Mouse (Mus musculus) spleen, postnatal 10 days (tissue): Measurements from ENCODE around the gene Dis3l.
"Not testable (repeated sequence)": the region's sequence is repeated elsewhere in the genome, so short reads cannot be mapped to it uniquely, and the experiment has no call there.

Experiments used
- DNase-seq, 2 experiments: peaks; one replicate each; pipeline ENCODE4 v3.0.0; 2021 to 2022; ENCODE audit warnings: low spot score in 2 of 2

Dis3l gene

DNA sequence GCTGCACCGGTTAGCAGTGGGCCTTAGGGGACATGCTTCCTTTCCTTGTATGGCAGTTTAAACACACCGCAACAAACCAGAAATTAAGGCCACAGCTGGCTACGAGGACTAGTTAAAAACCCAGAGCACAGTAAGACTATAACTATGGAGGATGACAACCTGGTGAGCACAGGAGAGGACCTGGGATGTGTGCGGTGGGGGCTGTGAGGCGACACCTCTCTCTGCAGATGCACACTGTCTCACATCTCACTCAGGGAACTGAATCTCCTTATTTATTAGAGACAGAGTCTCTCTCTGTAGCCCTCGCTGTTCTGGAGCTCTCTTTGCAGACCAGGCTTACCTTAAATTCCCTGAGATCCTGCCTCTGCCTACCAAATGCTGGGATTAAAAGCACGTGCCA lies 17.1 kb downstream of the Dis3l start:
- DNase-seq: no peak

DNA sequence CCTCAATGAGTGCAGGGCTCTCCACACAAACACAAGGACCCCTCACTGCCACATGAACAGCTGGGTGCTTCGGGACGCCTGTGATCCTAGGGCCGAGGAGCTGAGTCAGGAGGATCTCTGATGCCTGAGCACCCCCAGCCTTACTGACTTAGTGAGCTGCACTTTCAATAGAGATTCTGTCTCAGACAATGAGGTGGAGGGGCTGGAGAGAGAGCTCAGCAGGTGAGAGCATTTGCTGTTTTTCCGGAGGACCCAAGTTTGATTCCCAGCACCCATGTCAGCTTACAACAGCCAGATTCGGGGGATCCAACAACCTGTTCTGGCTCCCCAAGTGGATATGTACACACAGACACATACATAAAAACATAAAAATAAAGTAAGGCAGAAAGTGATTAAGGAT lies 24.1 kb downstream of the Dis3l start:
- DNase-seq: no peak

DNA sequence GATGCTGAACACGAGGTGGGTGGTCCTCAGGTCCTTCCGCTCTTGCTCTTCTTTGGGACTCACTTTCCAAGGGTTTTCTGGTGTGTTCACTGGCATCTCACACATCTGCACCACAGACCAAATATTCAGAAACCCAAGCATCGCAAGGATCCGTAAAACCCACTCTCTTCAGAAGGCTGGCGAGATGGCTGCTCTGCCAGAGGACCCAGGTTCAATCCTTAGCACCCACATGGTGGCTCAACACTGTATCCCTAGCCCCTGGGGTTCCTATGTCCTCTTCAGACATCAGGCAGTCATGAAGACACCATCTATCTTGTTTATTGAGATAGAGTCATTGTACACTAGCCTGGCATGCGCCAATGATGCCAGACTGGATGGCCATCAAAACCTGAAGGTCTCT lies 26.4 kb downstream of the Dis3l start:
- DNase-seq: no peak

GRCm38 (mm10) chr9:64312128-64312527 lies 29.0 kb downstream of the Dis3l start:
- DNase-seq: peak in 1 of 2 experiments; percentile 20

- DNase-seq: no peak
These were observed 29.9 kb downstream of the Dis3l start for GRCm38 (mm10) chr9:64310996-64311785.

GRCm38 (mm10) chr9:64306476-64307312 lies 34.4 kb downstream of the Dis3l start:
- DNase-seq: no peak

DNA sequence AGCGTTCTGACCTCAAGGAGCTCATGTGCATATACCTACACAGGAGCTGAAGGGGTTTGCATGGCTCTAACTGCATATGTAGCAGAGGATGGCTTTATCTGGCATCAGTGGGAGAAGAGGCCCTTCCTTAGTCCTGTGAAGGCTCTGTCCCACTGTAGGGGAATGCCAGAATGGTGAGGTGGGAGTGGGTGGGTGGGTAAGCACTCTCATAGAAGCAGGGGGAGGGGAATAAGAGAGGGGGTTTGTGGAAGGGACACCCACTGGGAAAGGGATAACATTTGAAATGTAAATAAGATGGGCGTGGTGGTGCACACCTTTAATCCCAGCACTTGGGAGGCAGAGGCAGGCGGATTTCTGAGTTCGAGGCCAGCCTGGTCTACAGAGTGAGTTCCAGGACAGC lies 38.0 kb downstream of the Dis3l start:
- DNase-seq: not testable (repeated sequence)

DNA sequence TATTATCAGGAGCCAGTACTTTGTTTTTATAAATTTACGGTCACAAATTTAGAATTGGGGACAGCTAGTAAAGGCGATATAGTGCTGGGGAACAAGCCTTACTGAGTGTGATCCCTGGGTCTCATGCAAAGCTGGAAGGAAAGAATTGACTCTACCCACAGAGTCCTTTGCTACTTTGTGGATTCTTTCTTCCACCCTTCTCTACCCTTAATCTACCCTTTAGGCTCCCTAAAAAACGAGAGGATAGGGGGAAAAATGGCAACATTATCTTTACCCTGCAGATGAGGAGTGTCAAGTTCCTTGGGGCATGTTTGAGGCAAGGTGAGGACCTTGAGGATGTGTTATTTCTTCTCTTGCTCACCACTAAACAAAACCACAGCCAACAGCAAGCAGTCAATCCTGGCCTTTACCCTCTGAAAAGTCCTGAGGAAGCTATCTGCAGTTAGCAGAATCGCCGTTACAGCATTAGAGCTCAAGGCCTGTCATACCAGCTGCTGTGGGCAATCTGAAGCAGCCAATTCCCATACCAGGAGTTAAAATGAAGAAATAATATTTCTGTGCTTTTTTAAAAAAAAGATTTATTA lies 58.6 kb downstream of the Dis3l start:
- no peak for DNase-seq

DNA sequence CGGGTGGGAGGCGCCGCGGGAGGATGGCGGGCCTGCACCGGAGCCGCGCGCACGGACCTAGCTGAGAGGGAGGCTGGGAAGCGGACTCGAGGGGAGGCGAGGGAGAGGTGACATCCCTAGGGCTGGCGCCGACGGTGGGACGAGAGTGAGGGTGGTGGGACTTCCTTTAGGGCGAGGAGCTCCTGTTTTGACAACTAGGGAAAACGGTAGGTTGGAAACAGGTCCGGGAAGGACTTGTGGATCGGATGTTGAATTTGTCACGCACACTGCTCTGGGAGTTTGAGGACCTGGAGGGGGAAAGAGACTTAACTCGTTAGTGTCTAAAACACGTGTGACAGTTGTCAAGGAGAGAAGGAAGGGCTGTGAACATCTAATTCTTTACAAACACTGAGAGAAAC lies 59.3 kb downstream of the Dis3l start:
- no peak for DNase-seq

GRCm38 (mm10) chr9:64281105-64281780 lies 59.8 kb downstream of the Dis3l start, which contains the start of gene Tipin:
Gene Tipin (plus strand): TSS chr9:64281581.
- peak; percentile 97 for DNase-seq

DNA sequence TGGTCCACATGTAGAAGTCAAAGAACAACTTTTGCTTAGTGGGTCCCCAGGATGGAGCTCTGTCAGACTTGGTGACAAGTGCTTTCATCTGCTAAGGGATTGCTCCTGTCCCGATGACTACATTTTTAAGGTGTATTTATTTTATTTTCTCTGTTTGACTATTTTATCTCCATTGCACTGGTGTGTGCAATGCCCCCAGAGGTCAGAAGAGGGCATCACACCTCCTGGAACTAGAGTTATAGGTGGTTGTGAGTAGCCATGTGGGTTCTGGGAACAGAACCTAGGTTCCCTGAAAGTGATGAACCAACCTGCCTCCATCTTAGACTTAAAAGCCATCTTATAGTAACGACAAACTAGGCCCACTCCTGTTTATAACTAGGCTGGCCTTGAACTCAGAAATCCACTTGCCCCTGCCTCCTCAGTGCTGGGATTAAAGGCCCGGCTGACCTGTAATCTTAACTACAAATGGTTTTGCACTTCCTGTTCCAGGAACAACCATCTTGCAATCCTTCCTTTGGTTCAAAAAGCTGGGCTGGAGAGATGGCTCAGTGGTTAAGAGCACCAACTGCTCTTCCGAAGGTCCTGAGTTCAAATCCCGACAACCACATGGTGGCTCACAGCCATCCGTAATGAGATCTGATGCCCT lies 62.3 kb downstream of the Dis3l start:
- DNase-seq: peak in 1 of 2 experiments; percentile 26

- DNase-seq: peak; percentile 77 to 88
These were observed 63.4 kb downstream of the Dis3l start for GRCm38 (mm10) chr9:64277706-64278105.

- peak in 1 of 2 experiments; percentile 56 for DNase-seq
These were observed 66.2 kb downstream of the Dis3l start for GRCm38 (mm10) chr9:64274919-64275318.

DNA sequence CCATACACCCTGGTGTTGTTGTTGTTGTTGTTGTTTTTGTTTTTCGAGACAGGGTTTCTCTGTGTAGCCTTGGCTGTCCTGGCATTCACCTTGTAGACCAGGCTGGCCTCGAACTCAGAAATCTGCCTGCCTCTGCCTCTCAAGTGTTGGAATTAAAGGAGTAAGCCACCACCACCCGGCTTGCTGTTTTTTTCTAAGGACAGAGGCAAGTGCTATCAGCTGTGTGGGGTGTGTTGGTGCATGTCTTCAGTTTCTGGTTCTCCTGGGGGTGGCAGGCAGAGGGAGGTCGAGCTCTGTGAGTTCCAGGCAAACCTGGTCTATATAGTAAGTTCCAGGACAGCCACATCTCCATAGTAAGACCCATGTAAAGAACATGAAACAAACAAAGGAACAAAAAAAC lies 66.8 kb downstream of the Dis3l start:
- DNase-seq: no peak

GRCm38 (mm10) chr9:64273757-64274156 lies 67.3 kb downstream of the Dis3l start:
- no peak for DNase-seq

GRCm38 (mm10) chr9:64272611-64273010 lies 68.5 kb downstream of the Dis3l start:
- peak in 1 of 2 experiments; percentile 61 for DNase-seq

DNA sequence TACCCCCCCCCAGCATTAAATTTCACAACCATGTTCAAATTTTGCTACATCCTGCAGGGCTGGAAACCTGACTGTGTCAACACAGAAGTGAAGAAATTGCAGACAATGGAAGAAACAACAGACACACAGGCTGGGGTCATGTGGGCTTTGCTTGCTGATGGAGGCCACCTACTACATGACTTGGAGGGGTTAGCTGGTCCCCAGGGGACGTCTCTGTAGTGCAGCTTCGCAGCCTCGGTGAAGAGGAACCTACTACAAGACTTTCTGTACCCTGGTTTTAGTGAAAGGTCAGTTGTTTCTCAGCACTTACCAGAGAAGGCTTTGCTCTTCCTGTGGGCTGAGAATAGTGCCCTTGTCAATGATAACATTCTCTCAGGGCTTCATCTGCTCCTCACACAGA lies 69.8 kb downstream of the Dis3l start:
- no peak for DNase-seq

GRCm38 (mm10) chr9:64268836-64269235 lies 72.3 kb downstream of the Dis3l start:
- DNase-seq: not testable (repeated sequence)

DNA sequence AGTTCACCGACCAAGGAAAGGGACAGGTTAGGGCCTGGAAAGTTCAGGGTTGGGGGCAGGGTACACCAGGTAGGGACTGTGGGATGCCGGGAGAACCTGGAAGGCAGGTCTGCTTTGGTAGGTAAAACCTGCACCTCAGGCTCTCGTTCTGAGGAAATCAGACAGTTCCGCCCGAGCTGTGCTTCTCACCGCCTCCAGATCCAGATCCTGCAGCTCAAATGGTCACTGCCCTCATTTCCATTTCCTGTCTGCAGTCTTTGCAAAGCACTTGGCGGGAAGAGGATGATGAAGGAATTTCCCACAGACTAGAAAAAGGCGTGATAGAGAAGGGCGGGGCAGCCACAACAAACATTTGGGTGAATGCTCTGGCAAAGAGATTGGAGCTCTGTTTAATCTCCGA lies 72.9 kb downstream of the Dis3l start:
- DNase-seq: no peak

DNA sequence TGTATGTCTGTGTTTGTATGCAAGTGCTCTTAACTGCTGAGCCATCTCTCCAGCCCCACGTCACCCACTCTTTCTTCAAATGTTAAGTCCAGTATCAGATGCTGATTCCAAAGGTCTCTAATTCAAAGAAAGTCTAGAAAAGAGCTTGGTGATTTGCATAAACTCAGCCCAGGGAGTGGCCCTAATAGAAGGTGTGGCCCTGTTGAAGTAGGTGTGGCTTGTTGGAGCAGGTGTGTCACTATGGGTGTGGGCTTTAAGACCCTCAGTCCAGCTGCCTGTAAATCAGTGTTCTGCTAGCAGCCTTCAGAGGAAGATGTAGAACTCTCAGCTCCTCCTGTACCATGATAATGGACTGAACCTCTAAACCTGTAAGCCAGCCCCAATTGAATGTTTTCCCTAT lies 73.9 kb downstream of the Dis3l start:
- no peak for DNase-seq

DNA sequence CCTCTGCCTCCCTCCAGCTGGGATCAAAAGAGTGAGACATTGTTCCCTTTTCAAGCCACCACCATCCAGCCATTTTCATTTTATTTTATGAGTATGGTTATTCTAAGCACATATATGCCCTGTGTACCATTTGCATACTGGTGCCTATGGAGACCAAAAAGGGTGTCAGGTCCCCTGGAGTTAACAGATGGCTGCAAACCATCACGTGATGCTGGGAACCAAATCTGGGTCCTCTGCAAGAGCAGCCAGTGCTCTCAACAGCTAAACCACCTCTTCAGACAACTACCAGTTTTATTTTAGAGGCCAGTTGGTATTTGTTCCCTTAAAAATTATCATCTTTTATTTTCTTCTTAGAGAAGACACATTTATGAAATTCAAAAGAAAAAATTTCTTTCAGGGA lies 76.3 kb downstream of the Dis3l start:
- no peak for DNase-seq
